Mouse (Mus musculus) layer of hippocampus, postnatal 14 days (tissue): ENCODE data around the gene Gm10135. TPM values are rescaled to one million over a fixed set of nuclear protein-coding genes. Genes with fewer than 3 reads are reported as not detected.
"Not testable (repeated sequence)": the region's sequence is repeated elsewhere in the genome, so short reads cannot be mapped to it uniquely, and the experiment has no call there.

ENCODE experiments used
- DNase-seq, 2 experiments: peaks; one replicate each; pipeline ENCODE4 v3.0.0; 2021 to 2022; ENCODE audit warnings: low spot score in 2 of 2, mixed read lengths in 1 of 2
- long read RNA-seq, 2 experiments: library from polyadenylated mRNA; stranded (forward); transcript quantifications; one replicate each; pipeline ENCODE4 v2.0.0; 2021
- total RNA-seq, 2 experiments: library from RNA; stranded (reverse); gene quantifications; 2 replicates each; pipeline ENCODE4 v1.2.3; 2021

The Gm10135 gene
- not detected for total RNA-seq
- long read RNA-seq, experiment 1: 0 reads
- long read RNA-seq, experiment 2: 0 reads

DNA sequence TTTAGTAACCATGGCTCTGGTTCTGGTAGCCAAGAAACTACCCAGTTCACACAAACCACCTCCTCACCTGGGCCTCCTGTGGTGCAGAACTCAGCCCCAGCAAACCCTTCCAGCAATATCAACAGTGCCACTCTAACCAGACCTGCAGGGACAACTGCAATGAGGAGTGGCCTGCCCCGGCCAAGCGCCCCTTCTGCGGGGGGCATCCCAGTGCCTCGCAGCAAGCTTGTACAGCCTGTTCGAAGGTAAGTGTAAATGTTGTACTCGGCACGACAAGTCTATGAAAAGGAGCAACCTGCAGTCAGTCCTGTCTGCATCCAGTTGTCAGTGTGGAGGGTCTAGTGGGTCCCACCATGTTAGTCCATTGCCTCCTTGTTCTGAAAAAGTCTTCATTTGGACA, at the start of gene Gm10135:
TSS of gene Gm10135 (minus strand) at position 101 of the 400 bp plus-strand sequence.
- no peak for DNase-seq

DNA sequence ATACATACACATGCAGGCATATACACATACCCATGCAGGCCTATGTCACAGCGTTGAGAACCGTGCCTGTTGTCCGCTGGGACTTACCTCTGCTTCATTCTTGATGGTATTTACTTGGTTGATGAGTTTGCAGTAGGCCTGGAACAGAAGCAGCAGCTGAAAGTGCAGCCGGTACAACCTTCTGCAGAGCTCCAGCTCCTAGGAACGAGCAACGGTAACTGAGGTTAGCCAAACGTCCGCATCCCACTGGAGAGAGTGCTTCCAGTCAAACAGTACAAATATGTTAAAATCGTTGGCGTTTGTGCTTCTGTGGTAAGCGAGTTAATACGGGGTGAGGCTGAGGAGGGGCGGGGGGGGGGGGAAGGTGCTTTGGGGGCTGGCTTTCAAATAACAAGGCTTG, 49.3 kb upstream of the Gm10135 start:
- no peak for DNase-seq

DNA sequence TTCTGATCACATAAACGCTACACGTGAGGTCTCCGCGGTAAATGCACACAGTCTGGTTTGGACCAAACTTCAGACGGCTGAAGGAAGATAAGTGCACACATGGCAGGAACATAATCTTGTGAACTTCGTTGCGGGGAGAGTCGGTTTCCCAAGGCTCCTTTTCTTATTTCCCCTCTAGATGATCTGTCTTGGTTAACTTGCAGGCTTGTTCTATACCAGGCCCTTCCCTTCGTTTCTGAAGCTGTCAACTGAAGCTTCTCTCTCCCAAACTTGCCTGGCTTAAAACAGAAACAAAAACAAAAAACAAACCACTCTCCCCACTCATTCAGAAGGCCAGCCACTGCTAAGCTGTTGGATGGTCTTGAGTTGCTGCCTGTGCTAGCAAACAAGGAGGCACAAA, 40.2 kb upstream of the Gm10135 start:
- DNase-seq: no peak

DNA sequence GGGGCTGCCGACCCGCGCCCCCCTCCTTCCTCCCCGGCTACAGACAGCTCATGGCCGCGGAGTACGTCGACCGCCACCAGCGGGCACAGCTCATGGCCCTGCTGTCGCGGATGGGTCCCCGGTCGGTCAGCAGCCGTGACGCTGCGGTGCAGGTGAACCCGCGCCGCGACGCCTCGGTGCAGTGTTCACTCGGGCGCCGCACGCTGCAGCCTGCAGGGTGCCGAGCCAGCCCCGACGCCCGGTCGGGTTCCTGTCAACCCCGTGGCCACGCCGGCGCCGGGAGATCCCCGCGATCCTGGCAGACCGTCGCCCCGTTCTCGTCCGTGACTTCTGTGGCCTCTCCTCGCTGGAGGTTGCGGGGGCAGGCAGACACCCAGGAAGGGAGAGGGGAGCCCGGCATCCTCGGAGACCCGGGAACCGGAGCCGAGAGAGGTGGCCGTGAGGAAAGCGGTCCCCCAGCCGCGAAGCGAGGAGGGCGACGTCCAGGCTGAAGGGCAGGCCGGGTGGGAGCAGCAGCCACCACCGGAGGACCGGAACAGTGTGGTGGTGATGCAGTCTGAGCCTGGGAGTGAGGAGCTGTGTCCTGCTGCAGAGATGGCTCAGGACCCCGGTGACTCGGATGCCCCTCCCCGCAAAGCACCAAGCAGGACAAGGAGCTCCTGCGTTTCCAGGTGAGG, 39.2 kb upstream of the Gm10135 start:
- DNase-seq: not testable (repeated sequence)

DNA sequence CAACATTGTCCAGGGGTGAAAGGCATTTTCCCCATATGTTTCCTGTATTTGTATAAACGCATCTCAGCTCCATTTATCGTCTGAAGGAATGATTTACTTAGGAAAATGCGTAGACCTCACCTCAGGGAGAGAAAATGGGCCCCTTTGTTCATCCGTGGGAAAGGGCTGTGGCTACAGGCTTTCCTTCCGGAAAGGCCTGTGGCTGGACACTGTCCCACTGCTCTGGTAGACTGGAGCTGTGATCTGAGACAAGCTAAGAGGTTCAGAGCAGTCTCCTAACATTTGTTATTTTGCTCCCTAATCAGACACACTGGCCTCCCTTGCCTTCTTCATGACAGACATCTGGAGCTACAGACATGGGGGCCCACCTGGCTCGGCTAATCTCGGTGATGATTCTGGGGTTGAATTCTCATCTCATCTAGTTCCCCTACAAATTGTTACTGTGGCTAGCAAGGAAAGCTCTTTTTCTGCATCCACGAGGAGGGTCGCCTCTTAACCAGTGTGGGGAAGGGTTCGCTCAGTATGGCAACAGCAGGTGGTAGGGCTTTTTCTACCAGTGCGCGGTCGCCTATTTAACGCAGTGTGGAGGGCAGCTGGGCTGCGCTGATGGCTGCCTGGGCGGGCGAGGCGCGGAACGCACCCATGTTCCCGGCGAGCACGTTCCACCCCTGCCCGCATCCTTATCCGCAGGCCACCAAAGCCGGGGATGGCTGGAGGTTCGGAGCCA, 38.5 kb upstream of the Gm10135 start:
- not testable (repeated sequence) for DNase-seq

DNA sequence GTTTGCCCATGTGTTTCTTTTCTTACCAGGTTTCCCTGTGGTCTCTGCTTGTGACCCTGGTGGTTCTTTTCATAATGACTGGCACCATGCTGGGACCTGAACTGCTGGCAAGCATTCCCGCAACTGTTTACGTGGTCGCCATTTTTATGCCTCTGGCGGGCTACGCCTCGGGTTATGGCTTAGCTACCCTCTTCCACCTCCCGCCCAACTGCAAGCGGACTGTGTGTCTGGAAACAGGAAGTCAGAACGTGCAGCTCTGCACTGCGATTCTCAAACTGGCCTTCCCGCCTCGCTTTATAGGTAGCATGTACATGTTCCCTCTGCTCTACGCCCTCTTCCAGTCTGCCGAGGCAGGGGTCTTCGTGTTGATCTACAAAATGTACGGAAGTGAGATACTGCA, 37.3 kb upstream of the Gm10135 start:
- DNase-seq: not testable (repeated sequence)

DNA sequence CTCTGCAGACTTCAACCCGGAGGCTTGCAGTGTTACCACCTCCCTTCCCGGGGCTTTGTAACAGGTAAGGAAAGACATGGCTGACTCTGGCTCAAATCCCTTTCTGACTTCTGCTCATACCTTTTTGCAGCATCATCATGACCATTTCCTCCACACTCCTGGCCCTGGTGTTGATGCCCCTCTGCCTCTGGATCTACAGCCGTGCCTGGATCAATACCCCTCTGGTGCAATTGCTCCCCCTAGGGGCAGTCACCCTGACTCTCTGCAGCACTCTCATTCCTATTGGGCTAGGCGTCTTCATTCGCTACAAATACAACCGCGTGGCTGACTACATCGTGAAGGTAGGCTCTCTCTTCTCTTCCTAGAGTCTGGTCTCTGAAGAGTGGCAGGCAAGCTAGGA, 33.7 kb upstream of the Gm10135 start:
- not testable (repeated sequence) for DNase-seq

DNA sequence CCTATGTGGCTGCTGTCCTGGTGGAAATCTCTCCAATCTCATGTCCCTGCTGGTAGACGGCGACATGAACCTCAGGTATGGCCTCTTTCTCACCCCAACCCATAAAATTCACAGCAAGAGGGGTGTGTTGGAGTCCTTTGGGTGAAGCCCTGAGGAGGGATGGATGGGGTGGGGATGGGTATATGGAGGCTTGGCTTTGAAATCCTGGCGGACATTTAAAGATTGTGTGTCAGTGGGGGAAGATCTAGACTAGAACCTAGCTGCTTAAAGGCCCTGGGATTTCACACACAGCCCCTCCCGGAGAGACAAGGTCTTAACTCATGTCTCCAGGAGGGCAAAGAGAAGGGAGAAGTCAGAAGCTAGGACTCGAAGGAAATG, 33.1 kb upstream of the Gm10135 start:
- no peak for DNase-seq

DNA sequence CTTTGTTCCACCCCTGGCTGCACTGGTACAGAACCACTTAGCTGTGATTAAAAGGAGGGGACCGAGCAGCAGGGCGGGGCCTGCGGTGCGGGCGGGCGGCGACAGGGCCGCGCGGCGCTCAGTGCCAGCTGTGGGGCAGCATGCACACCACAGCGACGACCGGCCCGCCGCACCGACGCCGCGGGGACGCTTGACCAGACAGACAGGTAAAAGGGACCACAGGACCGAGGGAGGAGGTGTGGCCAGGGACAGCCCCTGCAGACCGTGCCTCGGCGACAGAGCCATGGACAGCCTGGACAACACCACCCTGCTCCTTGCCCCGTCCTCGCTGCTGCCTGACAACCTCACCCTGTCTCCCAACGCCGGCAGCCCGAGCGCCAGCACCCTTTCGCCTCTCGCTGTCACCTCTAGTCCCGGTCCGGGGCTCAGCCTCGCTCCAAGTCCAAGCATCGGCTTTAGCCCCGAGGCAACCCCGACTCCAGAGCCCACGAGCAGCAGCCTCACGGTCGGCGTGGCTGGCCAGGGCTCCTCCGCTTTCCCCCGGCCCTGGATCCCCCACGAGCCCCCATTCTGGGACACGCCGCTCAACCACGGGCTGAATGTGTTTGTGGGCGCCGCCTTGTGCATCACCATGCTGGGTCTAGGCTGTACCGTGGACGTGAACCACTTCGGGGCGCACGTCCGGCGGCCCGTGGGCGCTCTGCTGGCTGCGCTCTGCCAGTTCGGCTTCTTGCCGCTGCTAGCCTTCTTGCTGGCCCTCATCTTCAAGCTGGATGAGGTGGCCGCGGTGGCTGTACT, 32.5 kb upstream of the Gm10135 start, which contains the start of gene Slc10a4:
TSS of gene Slc10a4 (plus strand) at position 100 of the 798 bp plus-strand sequence.
- DNase-seq: no peak

DNA sequence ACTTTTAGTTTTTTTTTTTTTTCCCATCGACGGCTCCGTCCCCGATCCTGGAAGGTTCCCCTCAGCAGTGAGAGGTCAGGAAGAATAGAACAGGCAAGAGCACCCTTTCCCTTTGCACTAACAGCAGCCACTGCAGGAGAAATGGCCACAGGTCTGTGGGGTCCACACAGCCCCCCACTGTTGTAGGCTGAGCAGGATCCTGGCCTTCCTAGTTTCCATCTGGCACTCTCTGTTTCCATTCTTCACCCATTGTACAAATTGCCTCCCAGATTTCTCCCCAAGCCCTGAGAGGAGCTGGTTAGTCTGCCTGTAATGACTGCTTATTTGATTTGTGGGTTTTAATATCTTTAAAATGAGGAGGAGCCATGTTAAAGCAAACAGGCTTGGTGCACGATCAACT, 29.5 kb upstream of the Gm10135 start:
- no peak for DNase-seq

DNA sequence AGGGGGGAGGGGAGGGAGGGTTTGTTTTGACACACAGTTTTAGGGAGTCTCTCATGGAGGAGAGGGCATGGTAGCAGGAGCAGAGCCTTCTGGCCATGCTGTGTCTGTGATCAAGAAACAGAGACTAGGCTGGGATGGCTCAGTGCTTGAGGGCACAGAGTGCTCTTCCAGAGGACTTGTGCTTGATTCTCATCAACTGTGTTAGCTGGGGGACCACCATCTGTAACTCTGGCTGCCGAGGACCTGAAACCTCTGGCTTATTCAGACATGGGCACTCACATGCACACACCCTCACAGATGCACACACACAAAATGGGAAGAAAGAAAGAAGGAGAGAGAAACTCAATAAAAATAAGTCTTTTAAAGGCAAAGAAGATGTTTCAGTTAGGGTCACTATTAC, 24.0 kb upstream of the Gm10135 start:
- DNase-seq: not testable (repeated sequence)

DNA sequence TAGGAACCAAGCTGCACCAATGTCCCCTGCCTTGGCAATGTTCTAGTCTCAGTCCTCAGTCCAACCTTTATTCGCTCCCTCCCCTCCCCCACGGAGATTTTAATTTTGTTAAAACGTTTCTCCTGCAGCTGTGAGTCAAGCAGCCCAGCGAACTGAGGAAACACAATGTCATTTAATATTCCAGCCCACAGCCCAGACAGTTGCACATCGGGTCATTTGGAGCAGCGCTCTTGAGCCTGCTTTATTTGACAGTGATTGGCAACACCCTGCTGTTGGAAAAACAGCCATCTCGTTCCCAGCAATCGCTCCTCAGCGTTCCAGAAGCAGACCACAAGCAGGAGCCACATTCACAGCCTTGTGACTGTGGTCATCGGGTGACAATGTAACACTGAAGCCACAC, 20.9 kb upstream of the Gm10135 start:
- no peak for DNase-seq

DNA sequence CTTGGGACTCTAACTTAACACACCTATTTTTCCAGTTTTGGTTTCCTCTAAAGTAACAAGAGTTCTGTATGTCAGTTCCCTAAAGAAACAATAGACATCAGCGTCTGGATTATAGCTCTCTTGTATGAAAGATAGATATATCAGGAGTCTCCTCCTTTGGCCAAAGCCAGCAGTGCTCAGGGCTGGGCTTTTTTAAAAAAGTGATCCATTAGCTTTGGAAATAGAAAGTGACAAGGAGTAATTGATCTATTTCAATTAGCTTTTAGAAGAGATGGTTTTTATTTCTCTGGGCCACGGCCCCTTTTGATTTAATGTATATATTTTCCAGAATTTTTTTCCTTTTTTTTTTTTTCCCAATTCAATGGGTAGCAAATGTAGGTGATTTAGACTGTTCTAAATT, 20.4 kb upstream of the Gm10135 start:
- DNase-seq: no peak

DNA sequence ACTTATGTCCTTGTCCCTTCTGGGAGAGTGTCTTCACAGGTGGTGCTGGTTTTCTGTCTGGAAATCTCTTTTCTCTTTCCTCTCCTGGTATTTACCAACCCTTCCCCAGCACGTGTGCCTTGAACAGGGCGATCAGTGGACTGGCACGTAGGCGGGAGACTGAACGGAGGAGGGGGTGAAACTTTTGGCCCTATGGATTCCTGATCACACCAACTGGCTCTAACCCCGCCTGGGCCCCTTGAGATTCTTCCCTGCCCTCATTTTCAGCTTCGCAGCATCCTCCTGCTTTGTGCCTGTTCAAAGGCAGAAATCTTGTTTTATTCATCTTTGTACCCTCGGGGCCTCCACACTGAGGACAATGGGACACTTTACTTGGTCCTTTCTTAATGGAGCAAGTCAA, 19.9 kb upstream of the Gm10135 start:
- no peak for DNase-seq

DNA sequence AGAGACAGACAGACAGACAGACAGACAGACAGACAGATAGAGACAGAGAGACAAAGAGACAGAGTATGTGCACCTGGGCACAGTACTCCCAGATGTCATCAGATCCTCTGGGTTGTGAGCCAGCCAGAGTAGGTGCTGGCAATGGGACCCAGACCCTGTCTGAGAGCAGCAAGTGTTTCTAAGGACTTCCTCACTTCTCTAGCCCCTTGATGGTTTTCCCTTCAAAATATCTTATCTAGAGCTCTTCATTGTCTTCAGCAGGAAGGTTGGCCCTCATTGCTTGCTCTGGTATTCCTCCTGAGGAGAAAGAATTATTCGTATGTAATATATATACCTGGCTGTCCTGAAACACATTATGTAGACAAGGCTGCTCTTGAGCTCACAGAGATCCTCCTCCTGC, 18.0 kb upstream of the Gm10135 start:
- no peak for DNase-seq

DNA sequence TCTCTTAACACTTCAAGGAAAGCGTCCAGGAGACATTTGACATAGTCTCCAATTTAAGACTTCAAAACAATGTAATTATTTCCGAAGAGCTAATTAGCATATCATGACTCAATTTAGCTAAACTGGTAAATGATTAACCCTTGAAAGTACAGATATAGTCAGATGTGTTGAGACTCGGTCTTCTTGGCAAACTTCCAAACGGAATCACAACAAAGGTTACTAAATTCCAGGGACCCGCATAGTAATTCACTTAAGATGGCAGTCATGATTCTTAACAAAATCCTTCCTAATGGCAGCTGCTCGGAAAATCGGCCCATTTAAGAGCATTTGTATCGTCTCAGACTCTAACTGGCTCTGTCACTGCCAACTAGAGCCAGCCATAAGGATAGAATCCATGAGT, 15.3 kb upstream of the Gm10135 start:
- no peak for DNase-seq

DNA sequence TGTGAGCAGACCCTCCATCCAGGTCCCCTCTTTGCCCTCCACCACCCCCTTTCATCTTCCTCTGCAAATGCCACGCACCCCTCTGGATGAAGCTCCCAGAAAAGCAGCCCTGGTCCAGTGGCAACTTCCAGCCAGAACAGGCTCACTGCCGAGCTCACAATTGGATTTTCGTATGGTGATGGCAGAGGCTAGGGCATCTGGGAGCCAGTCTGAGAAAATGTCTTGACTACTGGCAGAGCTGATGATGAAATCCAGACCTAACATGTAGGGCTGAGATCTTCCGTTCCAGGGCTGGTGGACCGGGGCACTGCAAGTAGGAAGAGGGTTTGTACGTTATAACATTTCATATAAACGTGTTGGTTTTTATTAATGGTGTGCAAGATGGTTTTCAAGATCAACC, 13.3 kb upstream of the Gm10135 start:
- no peak for DNase-seq

DNA sequence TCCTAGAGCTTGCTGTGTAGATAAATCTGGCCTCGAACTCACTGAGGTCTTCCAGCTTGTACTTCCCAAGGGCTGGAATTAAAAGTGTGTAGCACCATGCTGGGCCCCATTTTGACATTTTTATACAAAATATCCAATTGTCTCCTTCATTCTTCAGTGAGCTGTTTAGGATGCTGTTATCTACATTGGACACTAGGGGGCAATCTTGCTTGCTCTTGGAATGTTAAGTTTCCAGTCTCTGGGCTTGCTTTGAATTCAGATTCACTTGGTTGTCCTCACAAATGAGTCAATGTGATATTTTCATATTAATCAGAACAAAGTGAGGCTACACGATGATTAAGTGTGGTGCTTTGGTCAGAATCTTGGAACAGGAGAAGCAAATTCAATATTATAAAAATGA, 9.6 kb upstream of the Gm10135 start:
- DNase-seq: peak in 1 of 2 experiments; percentile 77

DNA sequence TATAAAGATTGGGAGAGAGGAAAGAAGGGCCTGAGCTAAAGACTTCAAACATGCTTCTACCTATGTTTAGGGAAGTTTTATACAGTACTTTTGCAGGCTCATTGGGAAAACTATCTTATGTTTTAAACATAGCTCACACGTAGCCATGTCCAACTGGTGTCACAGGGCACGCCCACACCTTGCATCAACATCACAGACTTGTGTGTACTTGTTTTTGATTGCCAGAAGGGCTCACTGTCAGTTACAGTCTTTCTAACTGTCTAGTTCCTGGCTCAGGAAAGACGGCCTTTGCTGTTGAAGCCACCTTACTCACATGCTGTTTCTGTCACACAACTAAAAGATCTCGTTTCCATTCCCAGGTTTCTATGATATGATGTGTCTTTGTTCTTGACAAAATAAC, 2.0 kb upstream of the Gm10135 start:
- no peak for DNase-seq

DNA sequence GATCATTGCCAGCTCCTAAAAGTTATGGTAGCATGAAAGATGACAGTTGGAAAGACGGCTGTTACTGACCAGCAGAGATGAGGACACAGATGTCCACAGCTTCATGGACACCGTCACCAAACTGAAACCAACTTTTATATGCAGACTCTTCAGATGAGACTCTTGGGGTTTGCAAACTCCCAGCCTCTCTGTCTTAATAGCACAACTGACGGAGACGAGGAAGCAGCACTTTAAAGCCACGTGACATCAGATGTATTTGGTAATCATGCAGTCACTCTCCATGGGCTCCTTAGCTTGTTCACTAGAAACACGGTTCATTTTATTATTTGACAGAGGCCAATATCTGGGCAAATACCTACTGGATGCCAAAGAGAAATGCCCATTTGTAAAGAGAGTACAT, 1.5 kb upstream of the Gm10135 start:
- no peak for DNase-seq

DNA sequence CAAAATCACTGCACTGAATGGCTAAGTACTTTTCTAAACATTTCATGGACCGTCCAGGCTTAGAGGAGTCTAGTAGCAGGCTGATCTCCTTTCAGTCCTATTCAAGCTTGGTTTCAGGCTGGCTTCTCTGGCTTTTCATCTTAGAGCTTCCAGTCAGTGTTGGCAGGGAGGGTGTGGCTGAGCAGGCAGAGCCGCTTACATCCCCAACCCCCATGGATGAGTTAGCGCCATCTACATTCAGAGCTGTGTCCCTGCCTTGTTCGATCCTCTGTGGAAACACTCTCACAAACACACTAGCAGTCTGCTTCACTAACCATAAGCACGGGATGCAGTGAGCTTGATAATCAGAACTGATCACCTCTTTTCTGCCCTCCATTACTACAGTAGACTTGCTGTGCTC, 1.6 kb downstream of the Gm10135 start:
- no peak for DNase-seq

DNA sequence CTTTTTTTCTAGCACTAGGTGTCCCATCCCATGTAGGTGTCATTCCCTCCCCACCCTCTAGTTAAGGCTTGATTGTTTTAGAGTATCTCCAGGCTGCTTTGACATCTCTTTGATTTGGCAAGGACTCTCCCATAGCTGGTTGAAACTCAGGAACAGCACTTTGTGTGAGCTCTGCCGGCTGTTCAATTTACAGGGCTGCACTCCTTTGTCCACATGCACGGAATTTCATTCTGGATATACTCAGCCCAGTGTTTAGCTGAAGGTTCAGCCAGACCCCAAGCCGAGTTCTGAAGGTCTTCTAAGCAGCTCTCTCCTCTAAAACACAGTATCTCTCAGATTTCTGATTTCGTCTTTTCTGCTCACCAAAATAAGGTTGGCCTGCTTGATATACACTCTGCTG, 2.1 kb downstream of the Gm10135 start:
- no peak for DNase-seq
